Mouse (Mus musculus): ENCODE measurements around the gene Map3k11.

DNA sequence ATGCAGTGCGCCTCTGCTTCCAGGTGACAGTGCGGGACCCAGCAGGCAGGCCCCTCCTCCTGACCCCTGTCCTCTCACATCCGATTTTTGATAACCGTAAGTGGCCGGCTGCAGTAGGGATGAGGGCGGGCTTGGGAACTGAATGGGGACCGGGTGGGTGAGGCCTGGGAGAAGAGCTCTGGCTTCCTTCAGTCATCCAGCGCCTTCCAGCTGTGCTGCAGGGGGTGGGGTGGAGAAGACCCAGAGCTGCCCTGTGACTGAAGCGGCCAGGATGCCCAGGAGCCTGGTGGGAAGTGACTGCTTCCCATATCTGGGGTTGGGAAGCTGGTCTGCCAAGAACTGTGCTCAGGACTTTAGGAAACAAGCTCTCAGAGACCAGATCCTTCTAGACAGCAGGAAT lies 48.2 kb upstream of the Map3k11 start:
- no peak for TF ChIP-seq CTCF (IDR thresholded peaks at IDR 0.05; ENCODE audit: extremely low read depth, insufficient read depth, insufficient read length, insufficient replicate concordance)
- TF ChIP-seq POLR2A (IDR thresholded peaks at IDR 0.05; ENCODE audit: low read depth, low read length) = no peak
